25 mouse cellular contexts compared by ENCODE assay signal in the genomic region with DNA sequence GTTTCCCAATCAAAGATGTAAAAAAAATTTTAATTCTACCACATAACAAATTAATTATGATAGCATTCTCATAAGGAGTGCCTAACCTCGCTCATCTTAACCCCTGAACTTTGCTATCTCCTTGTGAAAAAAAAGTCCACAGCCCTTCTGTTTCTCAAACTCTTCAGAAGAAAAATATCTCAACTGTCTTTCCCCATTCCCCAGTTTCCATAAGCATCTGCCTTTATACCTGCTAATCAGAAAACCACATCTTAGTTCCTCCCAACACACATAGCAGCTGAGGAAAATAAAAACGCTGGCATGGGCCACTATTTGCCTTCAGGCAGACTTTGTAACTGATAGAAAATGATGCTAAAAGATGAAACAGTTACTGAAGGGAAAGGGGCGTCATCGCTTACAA. TPM values are rescaled to one million over a fixed set of nuclear protein-coding genes. Genes with fewer than 3 reads are reported as not detected.
DNase-seq lines count a peak whose midpoint lies in the region; ATAC-seq and TF ChIP-seq lines count a peak whose summit lies in the region.
"Had no signal": no experiment of that assay in that cellular context is flagged by ENCODE, and none has a peak within 500 bp of the region (broad histone marks: within the 10 kb centered on the region; RNA-seq: fewer than 3 reads in every experiment).

No protein-coding gene starts in this region.

- H3K27ac ChIP-seq in heart, embryonic 12.5 days (ENCODE audit: poor library complexity, severe bottlenecking): no peak overlapping the region
- no peak overlapping the region; the same call in 1 of the 2 replicates for H3K27ac ChIP-seq in heart, adult 2 months
- H3K27ac ChIP-seq in liver, embryonic 14.5 days: peak overlapping the region; percentile 96
- H3K27ac ChIP-seq: forebrain, embryonic 12.5 days; heart, embryonic 15.5 days; hindbrain, embryonic 15.5 days; kidney, postnatal 0 days; neural tube, embryonic 12.5 days had no signal

- WGBS in heart, embryonic 12.5 days: 81% methylated on average over 4 of the region's 4 CpGs
- 80% methylated on average over 4 of the region's 4 CpGs for WGBS in heart, adult 2 months
- WGBS in liver, embryonic 14.5 days (ENCODE audit: insufficient replicate concordance): 30% methylated on average over 4 of the region's 4 CpGs

- no peaks in the 10 kb centered on the region for H3K9me3 ChIP-seq in heart, embryonic 12.5 days (replicated peaks)
- no peaks in the 10 kb centered on the region for H3K9me3 ChIP-seq in liver, embryonic 14.5 days (ENCODE audit: control insufficient read depth, low read length)
- H3K9me3 ChIP-seq: forebrain, embryonic 12.5 days; hindbrain, embryonic 15.5 days; neural tube, embryonic 12.5 days had no signal

- no peaks in the 10 kb centered on the region for H3K36me3 ChIP-seq in heart, embryonic 12.5 days
- H3K36me3 ChIP-seq in heart, adult 2 months (ENCODE audit: control insufficient read depth, insufficient read depth, low read length): peaks cover 6% of the 10 kb centered on the region; the same call in 1 of the 2 replicates
- peaks cover 31% of the 10 kb centered on the region for H3K36me3 ChIP-seq in liver, embryonic 14.5 days (replicated peaks; ENCODE audit: control insufficient read depth, insufficient read depth, low read depth)
- H3K36me3 ChIP-seq: forebrain, embryonic 12.5 days; heart, embryonic 15.5 days; hindbrain, embryonic 15.5 days; neural tube, embryonic 12.5 days had no signal

- no peak overlapping the region for H3K9ac ChIP-seq in heart, embryonic 12.5 days
- H3K9ac ChIP-seq in heart, adult 2 months (ENCODE audit: low read depth, low read length): no peak overlapping the region
- H3K9ac ChIP-seq in liver, embryonic 14.5 days (replicated peaks): peak overlapping the region; percentile 59
- H3K9ac ChIP-seq: forebrain, embryonic 12.5 days; heart, embryonic 15.5 days; hindbrain, embryonic 15.5 days; lung, embryonic 14.5 days; neural tube, embryonic 12.5 days had no signal

- DNase-seq in heart, adult 2 months: no peak
- DNase-seq in 416B (ENCODE audit: low read depth) (peak; percentile 46), MEL-GATA-1-ER (ENCODE audit: extremely low read depth, low read depth) (peak; percentile 46)
- DNase-seq in liver, embryonic 14.5 days (ENCODE audit: low read depth in 3 of 3, low spot score in 3 of 3): no peak
- no peak for DNase-seq in adrenal gland, adult 2 months
- DNase-seq in kidney, postnatal 14 days: no peak
- DNase-seq: B cell, adult 2 months; cerebellum, adult 11-12 months; cerebellum, postnatal 10 days; heart, postnatal 4 days; kidney, adult 2 months; left cerebral cortex, postnatal 4 days; lung, embryonic 14.5 days; midbrain, embryonic 14.5 days; right cerebral cortex, postnatal 25 days; spleen, adult 18-20 months; thymus, postnatal 14 days had no signal

- no peak overlapping the region for H3K4me3 ChIP-seq in heart, embryonic 12.5 days
- no peak overlapping the region for H3K4me3 ChIP-seq in heart, adult 2 months
- peak overlapping the region; percentile 17 to 35; a peak in 3 of 4 replicates for H3K4me3 ChIP-seq in liver, embryonic 14.5 days (ENCODE audit: insufficient read depth in 1 of 2, low read depth in 2 of 2, low read length in 2 of 2)
- H3K4me3 ChIP-seq: forebrain, embryonic 12.5 days; heart, embryonic 15.5 days; hindbrain, embryonic 15.5 days; neural tube, embryonic 12.5 days had no signal

- no peak for ATAC-seq in heart, embryonic 12.5 days (ENCODE audit: insufficient number of reproducible peaks, low FRiP score)
- no peak for ATAC-seq in liver, embryonic 14.5 days (ENCODE audit: insufficient read depth)

- TF ChIP-seq POLR2A in heart, adult 2 months (IDR thresholded peaks at IDR 0.05; ENCODE audit: insufficient read depth, low read depth, low read length): no peak

- peaks cover 22% of the 10 kb centered on the region for H3K4me1 ChIP-seq in heart, embryonic 12.5 days (replicated peaks)
- H3K4me1 ChIP-seq in heart, adult 2 months (ENCODE audit: control insufficient read depth, insufficient read depth, low read length): peaks cover 5% of the 10 kb centered on the region
- peaks cover 54 to 59% of the 10 kb centered on the region in 2 experiments for H3K4me1 ChIP-seq in liver, embryonic 14.5 days (replicated peaks; ENCODE audit: control insufficient read depth in 2 of 2, insufficient read depth in 2 of 2, low read length in 1 of 2)
- H3K4me1 ChIP-seq: forebrain, embryonic 12.5 days; hindbrain, embryonic 15.5 days; neural tube, embryonic 12.5 days had no signal

- H3K4me2 ChIP-seq in heart, embryonic 12.5 days: 0 out of 2 replicates have a peak overlapping the region, but pooled peaks have one; percentile 13
- H3K4me2 ChIP-seq in liver, embryonic 14.5 days (ENCODE audit: low read depth): peak overlapping the region; percentile 75
- H3K4me2 ChIP-seq: forebrain, embryonic 12.5 days; heart, embryonic 15.5 days; hindbrain, embryonic 15.5 days; lung, embryonic 14.5 days; neural tube, embryonic 12.5 days had no signal

- H3K27me3 ChIP-seq in heart, embryonic 12.5 days (replicated peaks): no peaks in the 10 kb centered on the region
- H3K27me3 ChIP-seq in heart, adult 2 months (ENCODE audit: control insufficient read depth, insufficient read depth, low read length): no peaks in the 10 kb centered on the region
- H3K27me3 ChIP-seq in liver, embryonic 14.5 days (ENCODE audit: control insufficient read depth, insufficient read depth, low read length): no peaks in the 10 kb centered on the region
- H3K27me3 ChIP-seq: CH12.LX; forebrain, embryonic 12.5 days; heart, embryonic 15.5 days; hindbrain, embryonic 15.5 days; megakaryocyte, embryonic 14.5 days; neural tube, embryonic 12.5 days had no signal

- intact Hi-C loops in heart, adult 2 months (cut with DNase I): no loop called here

- H3K79me2 ChIP-seq in heart, adult 2 months (replicated peaks; ENCODE audit: control insufficient read depth, insufficient read depth, low read length): no peaks in the 10 kb centered on the region

- no peak for TF ChIP-seq CTCF in heart, adult 2 months (IDR thresholded peaks at IDR 0.05)
- TF ChIP-seq CTCF in liver, embryonic 14.5 days (IDR thresholded peaks at IDR 0.05; ENCODE audit: low read depth): no peak

- TF ChIP-seq EP300 in heart, adult 2 months (IDR thresholded peaks at IDR 0.05; ENCODE audit: insufficient read depth, low read depth, low read length): no peak
- TF ChIP-seq EP300 in liver, embryonic 14.5 days (IDR thresholded peaks at IDR 0.05; ENCODE audit: low read depth): no peak

RNA-seq across cellular contexts. Expression of gene Slc16a10, which starts 17.5 kb away (rescaled TPM):
- 22.1 and 22.5 TPM in 2 replicates for polyA plus RNA-seq in heart, embryonic 12.5 days (2016; fragmentation: Nextera tagmentation; extraction: Ambion mirVana)
- total RNA-seq in heart, adult 2 months (2021): 10 to 100 TPM; 21.0 to 21.9 TPM
- polyA plus RNA-seq in heart, adult 2 months (2012; rRNA removed): 15.3 and 28.3 TPM in 2 replicates
- polyA plus RNA-seq in liver, embryonic 14.5 days (2012; rRNA removed): 32.8 and 33.8 TPM in 2 replicates
- 63.5 and 69.3 TPM in 2 replicates for polyA plus RNA-seq in liver, embryonic 14.5 days (2014; fragmentation: Nextera tagmentation; extraction: Ambion mirVana)
- 10 to 100 TPM; 21.1 to 24.2 TPM for total RNA-seq in adrenal gland, adult 2 months (2021)
- 6.8 and 11.5 TPM in 2 replicates for polyA plus RNA-seq in adrenal gland, adult 2 months (2012; rRNA removed)

Comparison
In these comparisons a context has a peak if more than half of its experiments do, and no peak if none do; other contexts are left out.
1. H3K4me3 ChIP-seq: peak in liver, embryonic 14.5 days (2 of 2); none in heart, embryonic 12.5 days (single experiment) and heart, adult 2 months (single experiment).
2. DNase-seq: peak in 416B (single experiment) and MEL-GATA-1-ER (single experiment); none in heart, adult 2 months (0 of 2), liver, embryonic 14.5 days (0 of 3), adrenal gland, adult 2 months (single experiment) and kidney, postnatal 14 days (single experiment).